28 mouse cellular contexts compared by ENCODE assay signal in genomic region chr6:39945670-39946440, GRCm38 (mm10).
DNase-seq lines count a peak whose midpoint lies in the region; ATAC-seq lines count a peak whose summit lies in the region.
"Had no signal": no experiment of that assay in that cellular context is flagged by ENCODE, and none has a peak within 500 bp of the region (broad histone marks: within the 10 kb centered on the region; RNA-seq: fewer than 3 reads in every experiment).

No protein-coding gene starts in this region.

- H3K36me3 ChIP-seq in forebrain, embryonic 11.5 days (ENCODE audit: control insufficient read depth, insufficient read depth, low read length): no peaks in the 10 kb centered on the region
- H3K36me3 ChIP-seq in forebrain, embryonic 10.5 days (replicated peaks): no peaks in the 10 kb centered on the region
- H3K36me3 ChIP-seq in heart, embryonic 11.5 days (ENCODE audit: control insufficient read depth, insufficient read depth, low read length): no peaks in the 10 kb centered on the region
- H3K36me3 ChIP-seq in midbrain, embryonic 11.5 days (ENCODE audit: control insufficient read depth, insufficient read depth, low read length): no peaks in the 10 kb centered on the region
- no peaks in the 10 kb centered on the region for H3K36me3 ChIP-seq in midbrain, embryonic 16.5 days (ENCODE audit: control insufficient read depth, insufficient read depth, low read length)
- no peaks in the 10 kb centered on the region for H3K36me3 ChIP-seq in kidney, embryonic 14.5 days (ENCODE audit: control insufficient read depth, insufficient read depth, low read length)
- H3K36me3 ChIP-seq: embryonic facial prominence, embryonic 13.5 days; heart, embryonic 13.5 days; limb, embryonic 12.5 days; liver, embryonic 15.5 days; neural tube, embryonic 12.5 days had no signal

- H3K4me1 ChIP-seq in forebrain, embryonic 11.5 days (replicated peaks; ENCODE audit: control insufficient read depth, insufficient read depth, low read length): no peaks in the 10 kb centered on the region; the same call in 1 of the 2 replicates
- H3K4me1 ChIP-seq in forebrain, embryonic 10.5 days: peaks cover 18% of the 10 kb centered on the region
- no peaks in the 10 kb centered on the region for H3K4me1 ChIP-seq in heart, embryonic 11.5 days (ENCODE audit: control insufficient read depth, insufficient read depth, low read length)
- peaks cover 8% of the 10 kb centered on the region; the same call in 1 of the 2 replicates for H3K4me1 ChIP-seq in midbrain, embryonic 11.5 days (ENCODE audit: control insufficient read depth, insufficient read depth, low read length)
- peaks cover 4% of the 10 kb centered on the region; the same call in 1 of the 2 replicates for H3K4me1 ChIP-seq in midbrain, embryonic 16.5 days (ENCODE audit: control insufficient read depth, insufficient read depth, low read length)
- H3K4me1 ChIP-seq in kidney, embryonic 14.5 days (ENCODE audit: control insufficient read depth, insufficient read depth, low read length): no peaks in the 10 kb centered on the region
- H3K4me1 ChIP-seq: embryonic facial prominence, embryonic 13.5 days; heart, embryonic 13.5 days; limb, embryonic 12.5 days; liver, embryonic 15.5 days; neural tube, embryonic 12.5 days had no signal

- no peak overlapping the region for H3K27ac ChIP-seq in forebrain, embryonic 11.5 days (ENCODE audit: low read depth, low read length)
- H3K27ac ChIP-seq in forebrain, embryonic 10.5 days: no peak overlapping the region
- no peak overlapping the region for H3K27ac ChIP-seq in heart, embryonic 11.5 days (ENCODE audit: low read depth, low read length)
- peak overlapping the region; percentile 36; the same call in 1 of the 2 replicates for H3K27ac ChIP-seq in midbrain, embryonic 11.5 days (ENCODE audit: low read depth, low read length)
- H3K27ac ChIP-seq in midbrain, embryonic 16.5 days (ENCODE audit: low read length): no peak overlapping the region
- no peak overlapping the region for H3K27ac ChIP-seq in kidney, embryonic 14.5 days (ENCODE audit: low read depth, low read length)
- H3K27ac ChIP-seq: embryonic facial prominence, embryonic 13.5 days; heart, adult 2 months; heart, embryonic 13.5 days; limb, embryonic 12.5 days; liver, embryonic 15.5 days; neural tube, embryonic 12.5 days had no signal

- H3K4me2 ChIP-seq in forebrain, embryonic 11.5 days (ENCODE audit: low read depth, low read length, severe bottlenecking): no peak overlapping the region
- no peak overlapping the region for H3K4me2 ChIP-seq in heart, embryonic 11.5 days
- no peak overlapping the region for H3K4me2 ChIP-seq in midbrain, embryonic 11.5 days
- H3K4me2 ChIP-seq in midbrain, embryonic 16.5 days (ENCODE audit: low read length): no peak overlapping the region
- no peak overlapping the region for H3K4me2 ChIP-seq in kidney, embryonic 14.5 days (replicated peaks; ENCODE audit: low read depth, low read length)
- H3K4me2 ChIP-seq: embryonic facial prominence, embryonic 13.5 days; heart, embryonic 13.5 days; limb, embryonic 12.5 days; liver, embryonic 15.5 days; lung, embryonic 14.5 days; neural tube, embryonic 12.5 days had no signal

- ATAC-seq in forebrain, embryonic 11.5 days (replicated peaks; ENCODE audit: low FRiP score): peak; percentile 69
- ATAC-seq in heart, embryonic 11.5 days (replicated peaks; ENCODE audit: insufficient number of reproducible peaks, low FRiP score, low TSS enrichment): no peak
- ATAC-seq in midbrain, embryonic 11.5 days (ENCODE audit: low FRiP score): peak; percentile 80
- ATAC-seq in midbrain, embryonic 16.5 days: no peak
- ATAC-seq in kidney, embryonic 14.5 days (ENCODE audit: low FRiP score, low TSS enrichment): no peak
- ATAC-seq: intestine, embryonic 16.5 days had no signal

- no peak overlapping the region for H3K9ac ChIP-seq in forebrain, embryonic 11.5 days (ENCODE audit: low read length)
- H3K9ac ChIP-seq in heart, embryonic 11.5 days (ENCODE audit: low read depth, low read length): no peak overlapping the region
- H3K9ac ChIP-seq in midbrain, embryonic 11.5 days (ENCODE audit: low read length): no peak overlapping the region
- no peak overlapping the region for H3K9ac ChIP-seq in midbrain, embryonic 16.5 days (ENCODE audit: low read depth, low read length)
- no peak overlapping the region for H3K9ac ChIP-seq in kidney, embryonic 14.5 days (ENCODE audit: low read depth, low read length)
- H3K9ac ChIP-seq: embryonic facial prominence, embryonic 13.5 days; heart, embryonic 13.5 days; limb, embryonic 12.5 days; liver, embryonic 15.5 days; lung, embryonic 14.5 days; neural tube, embryonic 12.5 days had no signal

- no peaks in the 10 kb centered on the region for H3K27me3 ChIP-seq in forebrain, embryonic 11.5 days (ENCODE audit: control insufficient read depth, insufficient read depth, low read length)
- no peaks in the 10 kb centered on the region for H3K27me3 ChIP-seq in forebrain, embryonic 10.5 days (ENCODE audit: poor library complexity, severe bottlenecking)
- H3K27me3 ChIP-seq in heart, embryonic 11.5 days (ENCODE audit: control insufficient read depth, insufficient read depth, low read length): no peaks in the 10 kb centered on the region
- no peaks in the 10 kb centered on the region for H3K27me3 ChIP-seq in midbrain, embryonic 11.5 days (ENCODE audit: control insufficient read depth, insufficient read depth, low read length)
- H3K27me3 ChIP-seq in midbrain, embryonic 16.5 days (ENCODE audit: control insufficient read depth, insufficient read depth, low read depth, low read length): no peaks in the 10 kb centered on the region
- no peaks in the 10 kb centered on the region for H3K27me3 ChIP-seq in kidney, embryonic 14.5 days (ENCODE audit: control insufficient read depth, insufficient read depth, low read length)
- H3K27me3 ChIP-seq: CH12.LX; embryonic facial prominence, embryonic 13.5 days; heart, embryonic 13.5 days; limb, embryonic 12.5 days; liver, embryonic 15.5 days; neural tube, embryonic 12.5 days had no signal

- no peak overlapping the region for H3K4me3 ChIP-seq in forebrain, embryonic 11.5 days (ENCODE audit: low read depth, low read length)
- no peak overlapping the region for H3K4me3 ChIP-seq in forebrain, embryonic 10.5 days
- no peak overlapping the region for H3K4me3 ChIP-seq in heart, embryonic 11.5 days (ENCODE audit: low read depth, low read length)
- H3K4me3 ChIP-seq in midbrain, embryonic 11.5 days (ENCODE audit: low read depth, low read length): no peak overlapping the region
- no peak overlapping the region for H3K4me3 ChIP-seq in midbrain, embryonic 16.5 days (ENCODE audit: low read depth, low read length)
- no peak overlapping the region for H3K4me3 ChIP-seq in kidney, embryonic 14.5 days (ENCODE audit: low read length)
- H3K4me3 ChIP-seq: embryonic facial prominence, embryonic 13.5 days; heart, adult 2 months; heart, embryonic 13.5 days; limb, embryonic 12.5 days; liver, embryonic 15.5 days; myocyte; neural tube, embryonic 12.5 days had no signal

- no peaks in the 10 kb centered on the region for H3K9me3 ChIP-seq in forebrain, embryonic 11.5 days (ENCODE audit: control insufficient read depth, low read length)
- H3K9me3 ChIP-seq in forebrain, embryonic 10.5 days: no peaks in the 10 kb centered on the region
- H3K9me3 ChIP-seq in heart, embryonic 11.5 days (replicated peaks; ENCODE audit: control insufficient read depth, low read length): no peaks in the 10 kb centered on the region
- no peaks in the 10 kb centered on the region for H3K9me3 ChIP-seq in midbrain, embryonic 11.5 days (ENCODE audit: control insufficient read depth, low read length)
- H3K9me3 ChIP-seq in midbrain, embryonic 16.5 days (replicated peaks; ENCODE audit: control insufficient read depth, low read length, poor library complexity, severe bottlenecking): no peaks in the 10 kb centered on the region
- H3K9me3 ChIP-seq in kidney, embryonic 14.5 days (ENCODE audit: control insufficient read depth, low read length): no peaks in the 10 kb centered on the region
- H3K9me3 ChIP-seq: embryonic facial prominence, embryonic 13.5 days; heart, embryonic 13.5 days; limb, embryonic 12.5 days; liver, embryonic 15.5 days; neural tube, embryonic 12.5 days had no signal

- no peak for DNase-seq in forebrain, embryonic 11.5 days (ENCODE audit: low spot score)
- no peak for DNase-seq in forebrain, embryonic 10.5 days (ENCODE audit: extremely low spot score, low spot score)
- DNase-seq in heart, adult 11 months: peak; percentile 30
- peak; percentile 83 for DNase-seq in midbrain, embryonic 11.5 days (ENCODE audit: low spot score, missing footprints)
- no peak for DNase-seq in embryo, embryonic 11 days
- DNase-seq: cerebellum, adult 8-10 months; cerebellum, postnatal 36 days; gastrocnemius, postnatal 36 days; heart, adult 2 months; heart, postnatal 10 days; kidney, adult 8-10 months; kidney, postnatal 14 days; layer of hippocampus, adult 9-11 months; lung, embryonic 14.5 days; lung, postnatal 14 days; thymus, adult 2 months; thymus, postnatal 36 days had no signal

- WGBS in forebrain, embryonic 11.5 days: 66% methylated on average over 5 of the region's 5 CpGs
- 75% methylated on average over 5 of the region's 5 CpGs for WGBS in forebrain, embryonic 10.5 days
- WGBS in heart, embryonic 11.5 days (ENCODE audit: insufficient replicate concordance): 68% methylated on average over 5 of the region's 5 CpGs
- 68% methylated on average over 5 of the region's 5 CpGs for WGBS in midbrain, embryonic 11.5 days
- 68% methylated on average over 5 of the region's 5 CpGs for WGBS in midbrain, embryonic 16.5 days
- WGBS in kidney, embryonic 14.5 days: 85% methylated on average over 5 of the region's 5 CpGs

Comparison
In these comparisons a context has a peak if more than half of its experiments do, and no peak if none do; other contexts are left out.
1. ATAC-seq: peak in forebrain, embryonic 11.5 days (single experiment) and midbrain, embryonic 11.5 days (single experiment); none in heart, embryonic 11.5 days (single experiment), midbrain, embryonic 16.5 days (single experiment) and kidney, embryonic 14.5 days (single experiment).
2. DNase-seq: peak in heart, adult 11 months (single experiment) and midbrain, embryonic 11.5 days (single experiment); none in forebrain, embryonic 11.5 days (single experiment), forebrain, embryonic 10.5 days (single experiment) and embryo, embryonic 11 days (single experiment).